Mouse (Mus musculus) G1E (cell line): ENCODE measurements around the gene Pagr1a. TPM values are rescaled to one million over a fixed set of nuclear protein-coding genes. Genes with fewer than 3 reads are reported as not detected.

Source experiments
- ATAC-seq: 2 replicates; pipeline ENCODE4 v1.8.0; 2016; ENCODE audit warnings: mild to moderate bottlenecking; ENCODE audit not compliant: insufficient number of reproducible peaks, poor library complexity, low FRiP score, severe bottlenecking; ENCODE audit errors: extremely low read depth
- DNase-seq: peaks from one replicate; pipeline ENCODE4 v3.0.0; 2012; ENCODE audit warnings: low spot score
- H3K27me3 ChIP-seq: 2 replicates; pipeline ENCODE4 v1.6.1; 2012; ENCODE audit warnings: mild to moderate bottlenecking, low read length, inconsistent platforms; ENCODE audit not compliant: insufficient read depth
- H3K36me3 ChIP-seq: replicated peaks from 2 replicates; pipeline ENCODE3; 2012; ENCODE audit warnings: mild to moderate bottlenecking, inconsistent platforms
- H3K4me1 ChIP-seq: 2 replicates; pipeline ENCODE4 v1.6.1; 2012; ENCODE audit warnings: low read depth, low read length, inconsistent platforms, mixed read lengths; ENCODE audit not compliant: insufficient read depth
- H3K4me3 ChIP-seq: 2 replicates; pipeline ENCODE4 v1.5.1; 2012; ENCODE audit warnings: low read depth, mild to moderate bottlenecking, inconsistent platforms, low read length, moderate library complexity, mixed read lengths
- H3K9me3 ChIP-seq: replicated peaks from 2 replicates; pipeline ENCODE4 v1.6.1; 2012; ENCODE audit warnings: inconsistent platforms
- CTCF ChIP-seq: IDR thresholded peaks from 2 replicates; pipeline ENCODE4 v1.5.1; 2012; ENCODE audit warnings: low read depth, low read length, inconsistent platforms, mixed read lengths
- GATA1 ChIP-seq: IDR thresholded peaks from 2 replicates; pipeline ENCODE4 v1.6.1; 2012; ENCODE audit warnings: borderline replicate concordance, low read length, inconsistent platforms, mixed read lengths
- GATA2 ChIP-seq: IDR thresholded peaks from 2 replicates; pipeline ENCODE4 v1.6.1; 2012; ENCODE audit warnings: low read depth, low read length, inconsistent platforms, borderline replicate concordance
- POLR2AphosphoS5 ChIP-seq: IDR thresholded peaks from 2 replicates; pipeline ENCODE4 v1.6.1; 2012; ENCODE audit warnings: low read depth, low read length, inconsistent platforms; ENCODE audit not compliant: insufficient replicate concordance
- TAL1 ChIP-seq: conservative IDR thresholded peaks from 2 replicates; pipeline ENCODE4 v1.6.1; 2012; ENCODE audit warnings: low read depth, low read length, inconsistent platforms, mixed read lengths
- polyA plus RNA-seq: library from polyadenylated mRNA; stranded (reverse); fragments of >175 nt; gene quantifications from 2 replicates; pipeline ENCODE4 v1.2.3, GENCODE M21; 2012
- total RNA-seq, 2 experiments: library from RNA; stranded (forward) in 1 of 2; stranded (reverse) in 1 of 2; fragments of 200-1000 nt in 1 of 2; fragments of >200 nt in 1 of 2; fragmentation: Nextera tagmentation in 1 of 2; gene quantifications; 2 replicates each; pipeline ENCODE4 v1.2.3; 2014 to 2017

Pagr1a gene
- total and polyA plus RNA-seq, 3 experiments: 36.2 to 56.1 (median 51.2) TPM

DNA sequence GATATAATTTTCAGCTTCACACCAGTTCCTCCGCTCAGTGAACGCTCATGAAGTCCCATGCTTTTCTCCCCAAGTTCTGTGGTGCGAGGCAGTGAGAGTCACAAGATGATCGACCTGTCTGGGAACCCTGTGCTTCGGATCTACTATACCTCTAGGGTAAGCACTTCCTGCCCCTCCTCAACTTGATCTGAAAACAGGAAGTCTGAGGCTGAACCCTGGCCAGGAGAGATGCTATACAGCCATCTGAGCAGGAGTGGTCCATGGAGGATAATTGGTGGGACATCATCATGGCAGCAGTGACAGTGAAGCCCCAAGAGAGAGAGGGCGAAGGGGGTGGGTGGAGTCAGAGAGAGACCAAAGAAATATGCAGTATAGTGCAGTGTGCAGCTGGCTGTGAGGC lies 38.3 kb downstream of the Pagr1a start:
- peaks cover 58% of the 10 kb centered on the region for H3K4me1 ChIP-seq
- no peaks in the 10 kb centered on the region for H3K9me3 ChIP-seq
- H3K4me3 ChIP-seq: no peak overlapping the region
- no peak for TF ChIP-seq GATA2
- no peak for TF ChIP-seq CTCF
- ATAC-seq (no peak), DNase-seq (no peak)
- H3K27me3 ChIP-seq: no peaks in the 10 kb centered on the region; the same call in 1 of the 2 replicates
- H3K36me3 ChIP-seq: peaks cover 55% of the 10 kb centered on the region

DNA sequence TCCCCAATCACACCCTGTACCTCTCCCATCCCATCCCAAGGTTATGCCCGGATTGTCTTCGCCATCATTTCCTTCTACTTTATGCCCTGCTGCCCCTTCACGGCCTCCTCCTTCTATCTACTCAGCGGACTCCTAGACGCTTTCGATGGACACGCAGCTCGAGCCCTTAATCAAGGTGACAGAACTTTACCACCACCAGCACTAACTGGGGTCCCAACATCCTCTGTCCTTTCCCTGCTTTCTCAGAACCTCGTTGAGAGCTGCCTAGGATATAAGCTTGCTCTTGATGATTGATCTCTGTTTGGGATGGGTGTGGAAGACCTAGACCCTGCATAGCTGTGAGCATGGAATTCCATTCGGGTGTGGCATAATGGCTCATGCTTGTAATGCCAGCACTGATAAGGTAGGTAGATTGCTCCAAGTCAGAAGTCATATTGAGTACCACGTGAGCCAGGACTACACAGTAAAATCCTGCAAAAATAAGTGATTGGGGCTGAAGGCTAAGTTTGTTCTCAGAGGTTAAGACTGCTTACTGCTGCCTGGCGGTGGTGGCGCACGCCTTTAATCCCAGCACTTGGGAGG lies 40.2 kb downstream of the Pagr1a start:
- H3K36me3 ChIP-seq: peaks cover 44% of the 10 kb centered on the region
- DNase-seq: no peak
- H3K27me3 ChIP-seq: peaks cover 8% of the 10 kb centered on the region
- H3K4me3 ChIP-seq: peak overlapping the region; percentile 92
- H3K9me3 ChIP-seq: no peaks in the 10 kb centered on the region
- H3K4me1 ChIP-seq: peaks cover 50% of the 10 kb centered on the region
- no peak for TF ChIP-seq POLR2AphosphoS5
- no peak for TF ChIP-seq CTCF
- TF ChIP-seq GATA1: no peak
- no peak for TF ChIP-seq GATA2
- no peak for TF ChIP-seq TAL1
- ATAC-seq: no peak

DNA sequence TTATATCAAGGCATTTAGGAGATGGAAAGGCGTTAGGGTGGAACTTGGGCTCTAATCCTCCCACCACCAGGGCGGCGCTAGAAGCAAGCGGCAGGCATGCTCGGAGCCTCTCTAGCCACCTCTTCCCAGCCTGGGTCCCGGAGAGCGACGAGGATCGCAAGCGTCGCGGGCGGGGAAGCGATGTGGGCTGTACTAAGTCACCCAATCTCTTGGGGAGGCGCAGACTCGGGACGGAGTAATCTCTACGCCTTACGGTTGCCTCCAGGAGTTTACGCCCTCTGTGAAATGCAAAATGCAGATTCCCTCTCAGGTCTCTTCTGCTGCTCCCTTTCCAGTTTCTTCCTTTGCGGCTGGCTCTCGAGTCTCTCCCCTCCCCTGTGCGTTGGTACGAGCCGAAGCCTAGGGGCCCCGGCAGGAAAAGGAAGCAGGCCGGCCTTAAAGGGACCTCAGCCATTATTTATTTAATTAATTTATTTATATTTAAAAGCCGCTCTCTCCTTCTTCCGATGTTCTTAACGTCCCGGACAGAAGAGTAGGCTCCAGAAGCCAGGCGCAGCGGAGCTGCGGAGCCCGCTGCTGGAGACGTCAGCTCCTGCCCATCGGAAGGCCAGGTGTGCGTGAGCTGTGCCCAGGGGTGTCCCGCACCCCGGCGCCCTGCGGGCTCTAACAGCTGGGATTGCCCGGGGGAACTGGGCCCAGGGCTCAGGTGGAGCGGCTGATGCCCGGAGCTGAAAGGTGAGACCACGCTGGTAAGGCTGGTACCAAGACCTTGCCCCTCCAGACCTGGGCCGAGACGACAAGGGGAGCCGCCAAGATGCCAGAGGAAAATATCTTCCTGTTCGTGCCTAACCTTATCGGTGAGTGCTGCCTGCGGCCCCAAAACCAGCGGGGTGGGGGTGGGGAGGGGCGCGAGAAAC lies 40.9 kb downstream of the Pagr1a start, which contains the start of gene Cdiptos:
Cdiptos (minus strand) TSS at position 149 of the 917 bp plus-strand sequence.
- peaks cover 8% of the 10 kb centered on the region for H3K27me3 ChIP-seq
- peak; percentile 88 for DNase-seq
- peaks cover 42% of the 10 kb centered on the region for H3K4me1 ChIP-seq
- H3K4me3 ChIP-seq: peak within 1 kb of the TSS; percentile 92
- H3K9me3 ChIP-seq: no peaks in the 10 kb centered on the region
- peak; percentile 95 for ATAC-seq
- no peak for TF ChIP-seq GATA2
- peak; percentile 70 for TF ChIP-seq CTCF
- TF ChIP-seq TAL1: no peak
- no peak for TF ChIP-seq GATA1
- TF ChIP-seq POLR2AphosphoS5: no peak
- H3K36me3 ChIP-seq: peaks cover 37% of the 10 kb centered on the region

DNA sequence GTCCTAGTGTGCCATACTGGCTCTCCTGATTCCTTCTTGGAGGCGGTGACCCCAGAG lies 41.4 kb downstream of the Pagr1a start, which contains the start of gene Cdipt:
Cdipt (plus strand) TSS at position 22 of the 57 bp plus-strand sequence.
- peaks cover 33% of the 10 kb centered on the region for H3K36me3 ChIP-seq
- DNase-seq (no peak), ATAC-seq (no peak)
- peaks cover 41% of the 10 kb centered on the region for H3K4me1 ChIP-seq
- no peaks in the 10 kb centered on the region for H3K9me3 ChIP-seq
- no peak for TF ChIP-seq GATA2
- TF ChIP-seq GATA1: no peak
- TF ChIP-seq CTCF: no peak
- TF ChIP-seq POLR2AphosphoS5: no peak
- TF ChIP-seq TAL1: no peak
- peaks cover 8% of the 10 kb centered on the region for H3K27me3 ChIP-seq
- H3K4me3 ChIP-seq: peak within 1 kb of the TSS; percentile 92

DNA sequence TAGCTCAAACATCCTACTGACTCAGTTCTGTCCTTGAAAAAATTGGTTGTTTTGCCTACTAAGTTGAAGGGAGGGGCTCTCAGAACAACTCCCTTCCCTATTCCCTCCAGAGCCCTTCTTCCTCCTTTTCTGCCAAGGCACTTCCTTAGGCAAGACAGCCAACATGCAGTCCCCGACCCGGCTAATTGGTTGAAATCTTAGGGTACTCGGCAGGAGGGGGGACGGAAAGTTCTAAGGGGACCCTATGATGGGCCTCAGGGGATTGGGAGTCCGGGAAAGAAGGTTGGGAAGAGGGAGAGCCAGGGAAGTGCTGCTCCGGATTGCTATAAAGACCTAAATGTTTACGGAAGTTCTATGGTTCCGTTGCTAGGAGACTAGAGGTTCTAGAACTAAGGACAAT lies 41.7 kb downstream of the Pagr1a start:
- peak overlapping the region; percentile 92 for H3K4me3 ChIP-seq
- no peak for ATAC-seq
- peaks cover 41% of the 10 kb centered on the region for H3K4me1 ChIP-seq
- peaks cover 31% of the 10 kb centered on the region for H3K36me3 ChIP-seq
- peaks cover 8% of the 10 kb centered on the region for H3K27me3 ChIP-seq
- no peaks in the 10 kb centered on the region for H3K9me3 ChIP-seq
- no peak for TF ChIP-seq POLR2AphosphoS5
- TF ChIP-seq CTCF: no peak
- TF ChIP-seq GATA1: no peak
- TF ChIP-seq TAL1: no peak
- no peak for TF ChIP-seq GATA2
- no peak for DNase-seq

DNA sequence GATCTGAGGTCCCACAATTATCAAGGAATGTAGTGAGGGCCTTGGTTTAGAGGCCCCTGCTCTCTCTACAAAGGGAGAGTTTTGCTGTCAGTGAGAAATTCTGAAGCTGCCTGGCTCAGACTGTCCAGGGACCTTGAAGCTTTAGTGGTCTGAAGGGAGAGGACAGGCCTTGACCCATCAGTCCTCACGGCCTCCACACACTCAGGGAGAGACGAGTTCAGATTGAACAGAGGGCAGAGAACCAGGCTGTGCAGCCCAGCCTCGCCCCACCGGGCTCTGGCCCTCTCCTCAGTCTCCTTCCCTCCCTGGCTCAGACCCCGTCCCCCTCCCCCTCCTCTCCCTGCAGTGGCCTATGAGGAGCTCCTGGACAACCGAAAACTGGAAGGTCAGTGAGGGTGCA lies 49.8 kb downstream of the Pagr1a start:
- no peak for TF ChIP-seq GATA2
- no peak for TF ChIP-seq POLR2AphosphoS5
- no peak for TF ChIP-seq CTCF
- no peak for TF ChIP-seq TAL1
- no peak for TF ChIP-seq GATA1
- ATAC-seq (no peak), DNase-seq (no peak)
- Histone ChIP-seq H3K27me3 (peaks cover 17% of the 10 kb centered on the region; the same call in 1 of the 2 replicates), H3K4me3 (no peak overlapping the region), H3K4me1 (no peaks in the 10 kb centered on the region), H3K9me3 (no peaks in the 10 kb centered on the region), H3K36me3 (no peaks in the 10 kb centered on the region)

DNA sequence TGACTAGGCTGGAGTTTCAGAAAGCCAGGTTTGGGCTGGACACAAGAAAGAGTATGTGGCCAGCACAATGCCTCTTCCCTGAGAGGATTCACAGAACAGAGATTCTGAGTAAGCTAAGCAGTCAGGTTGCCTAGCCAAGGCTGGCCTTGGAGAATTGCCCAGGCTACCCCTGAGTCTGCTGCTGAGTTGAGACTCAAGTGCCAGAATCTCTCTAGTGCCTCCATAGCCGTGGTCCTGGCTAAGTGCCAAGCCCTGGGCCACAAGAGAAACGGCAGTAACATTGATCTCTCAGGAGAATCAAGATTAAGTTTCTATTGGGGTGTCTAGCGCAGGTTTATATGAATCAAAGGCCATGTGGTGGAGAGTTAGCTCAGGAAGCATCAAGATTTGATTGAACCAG lies 51.6 kb downstream of the Pagr1a start:
- TF ChIP-seq GATA1 (no peak), CTCF (no peak), POLR2AphosphoS5 (no peak), GATA2 (no peak)
- ATAC-seq (no peak), DNase-seq (no peak)
- Histone ChIP-seq H3K4me1 (no peaks in the 10 kb centered on the region), H3K9me3 (no peaks in the 10 kb centered on the region), H3K36me3 (no peaks in the 10 kb centered on the region), H3K4me3 (no peak overlapping the region), H3K27me3 (peaks cover 15% of the 10 kb centered on the region; the same call in 1 of the 2 replicates)

Other genes with a start within 250 kb of the Pagr1a start
Only the 20 nearest of the 32 such genes appear.
- not detected in 2 replicates for gene Doc2a, start 169.9 kb downstream of the Pagr1a start, total RNA-seq (2014; fragmentation: Nextera tagmentation)
- 0.11 and 0.23 TPM in 2 replicates for gene Doc2a, start 169.9 kb downstream of the Pagr1a start, total RNA-seq (2017)
- gene Doc2a, start 169.9 kb downstream of the Pagr1a start, polyA plus RNA-seq: not detected in 2 replicates
- gene Hirip3, start 155.4 kb downstream of the Pagr1a start, total RNA-seq (2014; fragmentation: Nextera tagmentation): 46.8 and 53.2 TPM in 2 replicates
- gene Hirip3, start 155.4 kb downstream of the Pagr1a start, total RNA-seq (2017): 90.4 and 115 TPM in 2 replicates
- gene Hirip3, start 155.4 kb downstream of the Pagr1a start, polyA plus RNA-seq: 158 and 159 TPM in 2 replicates
- gene Ino80e, start 155.0 kb downstream of the Pagr1a start, total RNA-seq (2014; fragmentation: Nextera tagmentation): 106 and 136 TPM in 2 replicates
- gene Ino80e, start 155.0 kb downstream of the Pagr1a start, total RNA-seq (2017): 50.7 and 60.3 TPM in 2 replicates
- gene Ino80e, start 155.0 kb downstream of the Pagr1a start, polyA plus RNA-seq: 893 and 1,187 TPM in 2 replicates
- 42.9 and 53.6 TPM in 2 replicates for gene Taok2, start 132.6 kb downstream of the Pagr1a start, total RNA-seq (2014; fragmentation: Nextera tagmentation)
- 36.2 and 38.3 TPM in 2 replicates for gene Taok2, start 132.6 kb downstream of the Pagr1a start, total RNA-seq (2017)
- 181 and 222 TPM in 2 replicates for gene Taok2, start 132.6 kb downstream of the Pagr1a start, polyA plus RNA-seq
- gene Tmem219, start 94.4 kb downstream of the Pagr1a start, total RNA-seq (2014; fragmentation: Nextera tagmentation): 33.6 and 38.7 TPM in 2 replicates
- 32.9 and 42.2 TPM in 2 replicates for gene Tmem219, start 94.4 kb downstream of the Pagr1a start, total RNA-seq (2017)
- gene Tmem219, start 94.4 kb downstream of the Pagr1a start, polyA plus RNA-seq: 66.6 and 86.4 TPM in 2 replicates
- gene Kctd13, start 88.5 kb downstream of the Pagr1a start, total RNA-seq (2014; fragmentation: Nextera tagmentation): 22.4 and 25.3 TPM in 2 replicates
- gene Kctd13, start 88.5 kb downstream of the Pagr1a start, total RNA-seq (2017): 6.2 and 8.6 TPM in 2 replicates
- gene Kctd13, start 88.5 kb downstream of the Pagr1a start, polyA plus RNA-seq: 23.4 and 30.7 TPM in 2 replicates
- not detected in 2 replicates for gene Asphd1, start 67.8 kb downstream of the Pagr1a start, total RNA-seq (2014; fragmentation: Nextera tagmentation)
- not detected in 2 replicates for gene Asphd1, start 67.8 kb downstream of the Pagr1a start, total RNA-seq (2017)
- gene Asphd1, start 67.8 kb downstream of the Pagr1a start, polyA plus RNA-seq: not detected in 2 replicates
- 4.2 and 8.0 TPM in 2 replicates for gene Sez6l2, start 66.8 kb downstream of the Pagr1a start, total RNA-seq (2014; fragmentation: Nextera tagmentation)
- 0.22 and 0.46 TPM in 2 replicates for gene Sez6l2, start 66.8 kb downstream of the Pagr1a start, total RNA-seq (2017)
- gene Sez6l2, start 66.8 kb downstream of the Pagr1a start, polyA plus RNA-seq: 0.32 and 0.34 TPM in 2 replicates
- gene Cdipt, start 41.4 kb downstream of the Pagr1a start, total RNA-seq (2014; fragmentation: Nextera tagmentation): 37.5 and 44.6 TPM in 2 replicates
- 62.0 and 63.8 TPM in 2 replicates for gene Cdipt, start 41.4 kb downstream of the Pagr1a start, total RNA-seq (2017)
- gene Cdipt, start 41.4 kb downstream of the Pagr1a start, polyA plus RNA-seq: 91.2 and 108 TPM in 2 replicates
- gene Cdiptos, start 41.3 kb downstream of the Pagr1a start, total RNA-seq (2014; fragmentation: Nextera tagmentation): 2.0 TPM in 1 of 2 replicates, not detected in the other
- 0.55 and 1.2 TPM in 2 replicates for gene Cdiptos, start 41.3 kb downstream of the Pagr1a start, total RNA-seq (2017)
- gene Cdiptos, start 41.3 kb downstream of the Pagr1a start, polyA plus RNA-seq: 0.07 and 0.18 TPM in 2 replicates
- 5.9 and 10.6 TPM in 2 replicates for gene Mvp, start 2.7 kb downstream of the Pagr1a start, total RNA-seq (2014; fragmentation: Nextera tagmentation)
- 22.8 and 28.0 TPM in 2 replicates for gene Mvp, start 2.7 kb downstream of the Pagr1a start, total RNA-seq (2017)
- 13.7 and 13.9 TPM in 2 replicates for gene Mvp, start 2.7 kb downstream of the Pagr1a start, polyA plus RNA-seq
- not detected in 2 replicates for gene Pagr1b, start 868 bp downstream of the Pagr1a start, total RNA-seq (2014; fragmentation: Nextera tagmentation)
- 1.0 TPM in 1 of 2 replicates, not detected in the other for gene Pagr1b, start 868 bp downstream of the Pagr1a start, total RNA-seq (2017)
- 4.6 and 6.2 TPM in 2 replicates for gene Pagr1b, start 868 bp downstream of the Pagr1a start, polyA plus RNA-seq
- 21.4 and 35.9 TPM in 2 replicates for gene Gm42742, start 3.7 kb upstream of the Pagr1a start, total RNA-seq (2014; fragmentation: Nextera tagmentation)
- 0.93 and 9.2 TPM in 2 replicates for gene Gm42742, start 3.7 kb upstream of the Pagr1a start, total RNA-seq (2017)
- 128 and 159 TPM in 2 replicates for gene Gm42742, start 3.7 kb upstream of the Pagr1a start, polyA plus RNA-seq
- gene Prrt2, start 3.9 kb upstream of the Pagr1a start, total RNA-seq (2014; fragmentation: Nextera tagmentation): 6.4 and 13.6 TPM in 2 replicates
- 0.35 TPM in 1 of 2 replicates, not detected in the other for gene Prrt2, start 3.9 kb upstream of the Pagr1a start, total RNA-seq (2017)
- 1.5 and 2.0 TPM in 2 replicates for gene Prrt2, start 3.9 kb upstream of the Pagr1a start, polyA plus RNA-seq
- gene Maz, start 9.7 kb upstream of the Pagr1a start, total RNA-seq (2014; fragmentation: Nextera tagmentation): 122 and 130 TPM in 2 replicates
- gene Maz, start 9.7 kb upstream of the Pagr1a start, total RNA-seq (2017): 81.3 and 113 TPM in 2 replicates
- gene Maz, start 9.7 kb upstream of the Pagr1a start, polyA plus RNA-seq: 641 and 824 TPM in 2 replicates
- 71.3 and 74.6 TPM in 2 replicates for gene Kif22, start 25.1 kb upstream of the Pagr1a start, total RNA-seq (2014; fragmentation: Nextera tagmentation)
- 88.0 and 101 TPM in 2 replicates for gene Kif22, start 25.1 kb upstream of the Pagr1a start, total RNA-seq (2017)
- gene Kif22, start 25.1 kb upstream of the Pagr1a start, polyA plus RNA-seq: 41.8 and 44.2 TPM in 2 replicates
- gene Zg16, start 70.0 kb upstream of the Pagr1a start, total RNA-seq (2014; fragmentation: Nextera tagmentation): 2.9 TPM in 1 of 2 replicates, not detected in the other
- gene Zg16, start 70.0 kb upstream of the Pagr1a start, total RNA-seq (2017): 0.17 TPM in 1 of 2 replicates, not detected in the other
- not detected in 2 replicates for gene Zg16, start 70.0 kb upstream of the Pagr1a start, polyA plus RNA-seq
- gene AI467606, start 74.0 kb upstream of the Pagr1a start, total RNA-seq (2014; fragmentation: Nextera tagmentation): 39.5 and 42.1 TPM in 2 replicates
- 42.2 and 50.8 TPM in 2 replicates for gene AI467606, start 74.0 kb upstream of the Pagr1a start, total RNA-seq (2017)
- gene AI467606, start 74.0 kb upstream of the Pagr1a start, polyA plus RNA-seq: 134 and 143 TPM in 2 replicates
- 4.5 and 8.0 TPM in 2 replicates for gene Qprt, start 104.9 kb upstream of the Pagr1a start, total RNA-seq (2014; fragmentation: Nextera tagmentation)
- 2.0 and 3.7 TPM in 2 replicates for gene Qprt, start 104.9 kb upstream of the Pagr1a start, total RNA-seq (2017)
- gene Qprt, start 104.9 kb upstream of the Pagr1a start, polyA plus RNA-seq: 1.2 and 1.9 TPM in 2 replicates
- 52.8 and 55.4 TPM in 2 replicates for gene Spn, start 120.5 kb upstream of the Pagr1a start, total RNA-seq (2014; fragmentation: Nextera tagmentation)
- gene Spn, start 120.5 kb upstream of the Pagr1a start, total RNA-seq (2017): 251 and 278 TPM in 2 replicates
- 81.4 and 90.2 TPM in 2 replicates for gene Spn, start 120.5 kb upstream of the Pagr1a start, polyA plus RNA-seq